Mouse (Mus musculus) CH12.LX (cell line): ENCODE measurements around the gene Fgfr2. TPM values are rescaled to one million over a fixed set of nuclear protein-coding genes. Genes with fewer than 3 reads are reported as not detected.

Experiments used
- DNase-seq: peaks from one replicate; pipeline ENCODE4 v3.0.0-alpha.2; 2013; ENCODE audit errors: extremely low read depth
- H3K27ac ChIP-seq: 2 replicates; pipeline ENCODE4 v1.5.1; 2012; ENCODE audit warnings: low read depth, mild to moderate bottlenecking, control low read depth, moderate library complexity; ENCODE audit not compliant: insufficient read depth
- H3K27me3 ChIP-seq: replicated peaks from 2 replicates; pipeline ENCODE3; 2012; ENCODE audit warnings: inconsistent platforms
- H3K36me3 ChIP-seq, 2 experiments: replicated peaks in 1 of 2; 2 replicates each; pipeline versions ENCODE3 to v1.6.1; 2012; ENCODE audit warnings: inconsistent platforms in 1 of 2, low read length in 1 of 2, mild to moderate bottlenecking in 1 of 2, mixed read lengths in 1 of 2, moderate library complexity in 1 of 2; ENCODE audit not compliant: control insufficient read depth in 1 of 2, insufficient read depth in 1 of 2
- H3K4me1 ChIP-seq, 2 experiments: 2 replicates each; pipeline ENCODE4 v1.6.1; 2012; ENCODE audit warnings: inconsistent platforms in 1 of 2, moderate library complexity in 1 of 2; ENCODE audit not compliant: insufficient read depth in 2 of 2, control insufficient read depth in 1 of 2
- H3K4me2 ChIP-seq: 2 replicates; pipeline ENCODE4 v1.6.1; 2012; ENCODE audit warnings: low read depth, mild to moderate bottlenecking, control low read depth; ENCODE audit not compliant: poor library complexity, insufficient read depth, severe bottlenecking
- H3K4me3 ChIP-seq, 3 experiments: fragments of 150-350 bp in 1 of 3; sonication (generic) in 1 of 3; replicated peaks in 1 of 3; 2 replicates each; pipeline versions ENCODE3 to v1.5.1; 2011 to 2012; ENCODE audit warnings: low read depth in 2 of 3, low read length in 2 of 3, mild to moderate bottlenecking in 2 of 3, moderate library complexity in 2 of 3, control low read depth in 1 of 3, improper control_type of control experiment in 1 of 3, inconsistent platforms in 1 of 3, mixed read lengths in 1 of 3; ENCODE audit not compliant: poor library complexity in 1 of 3
- H3K79me2 ChIP-seq: replicated peaks from 2 replicates; pipeline ENCODE4 v1.6.1; 2012; ENCODE audit warnings: mild to moderate bottlenecking, moderate library complexity; ENCODE audit not compliant: control insufficient read depth, poor library complexity, insufficient read depth, severe bottlenecking; ENCODE audit errors: extremely low read depth
- H3K9ac ChIP-seq: 2 replicates; pipeline ENCODE4 v1.6.1; 2012; ENCODE audit warnings: low read depth, mild to moderate bottlenecking, control low read depth, moderate library complexity; ENCODE audit not compliant: insufficient read depth
- H3K9me3 ChIP-seq: replicated peaks from 2 replicates; pipeline ENCODE3; 2012; ENCODE audit warnings: low read length, inconsistent platforms, mixed read lengths
- ELF1 ChIP-seq: IDR thresholded peaks from 2 replicates; pipeline ENCODE4 v1.6.1; 2014; ENCODE audit warnings: low read depth, mild to moderate bottlenecking, inconsistent platforms, low read length, improper control_type of control experiment
- EP300 ChIP-seq: IDR thresholded peaks from 2 replicates; pipeline ENCODE4 v1.6.1; 2011; ENCODE audit warnings: low read length, improper control_type of control experiment
- GABPA ChIP-seq: IDR thresholded peaks from 2 replicates; pipeline ENCODE4 v1.6.1; 2012; ENCODE audit warnings: low read depth, low read length, improper control_type of control experiment, inconsistent platforms; ENCODE audit not compliant: insufficient replicate concordance
- HCFC1 ChIP-seq: IDR thresholded peaks from 2 replicates; pipeline ENCODE4 v1.6.1; 2012; ENCODE audit warnings: low read depth, mild to moderate bottlenecking, inconsistent platforms, low read length, improper control_type of control experiment
- JUN ChIP-seq: IDR thresholded peaks from 2 replicates; pipeline ENCODE4 v1.6.1; 2011; ENCODE audit warnings: low read depth, mild to moderate bottlenecking, low read length, improper control_type of control experiment, moderate library complexity; ENCODE audit not compliant: insufficient read depth
- KAT2A ChIP-seq: IDR thresholded peaks from 2 replicates; pipeline ENCODE4 v1.6.1; 2012; ENCODE audit warnings: low read length, improper control_type of control experiment, inconsistent platforms; ENCODE audit not compliant: insufficient replicate concordance
- MAX ChIP-seq: IDR thresholded peaks from 2 replicates; pipeline ENCODE4 v1.6.1; 2011; ENCODE audit warnings: low read length, improper control_type of control experiment
- MXI1 ChIP-seq: IDR thresholded peaks from 2 replicates; pipeline ENCODE4 v1.6.1; 2011; ENCODE audit warnings: mild to moderate bottlenecking, low read depth, low read length, improper control_type of control experiment
- NRF1 ChIP-seq: IDR thresholded peaks from 2 replicates; pipeline ENCODE4 v1.6.1; 2014; ENCODE audit warnings: low read depth, mild to moderate bottlenecking, inconsistent platforms, low read length, improper control_type of control experiment, moderate library complexity
- PAX5 ChIP-seq: IDR thresholded peaks from 2 replicates; pipeline ENCODE4 v1.6.1; 2012; ENCODE audit warnings: low read length, inconsistent platforms, mixed read lengths
- POLR2AphosphoS2 ChIP-seq: IDR thresholded peaks from 2 replicates; pipeline ENCODE4 v1.6.1; 2011; ENCODE audit warnings: low read depth, low read length, improper control_type of control experiment
- RAD21 ChIP-seq: IDR thresholded peaks from 2 replicates; pipeline ENCODE4 v1.6.1; 2011; ENCODE audit warnings: low read depth, mild to moderate bottlenecking, low read length, improper control_type of control experiment, moderate library complexity
- TBP ChIP-seq: conservative IDR thresholded peaks from 2 replicates; pipeline ENCODE4 v1.6.1; 2011; ENCODE audit warnings: low read depth, low read length, improper control_type of control experiment
- UBTF ChIP-seq: IDR thresholded peaks from 2 replicates; pipeline ENCODE4 v1.6.1; 2012; ENCODE audit warnings: low read depth, mild to moderate bottlenecking, inconsistent platforms, low read length, improper control_type of control experiment, moderate library complexity
- USF1 ChIP-seq: IDR thresholded peaks from 2 replicates; pipeline ENCODE4 v1.6.1; 2014; ENCODE audit warnings: low read depth, mild to moderate bottlenecking, inconsistent platforms, low read length, improper control_type of control experiment
- ZKSCAN1 ChIP-seq: IDR thresholded peaks from 2 replicates; pipeline ENCODE4 v1.6.1; 2012; ENCODE audit warnings: low read depth, inconsistent platforms, low read length, improper control_type of control experiment, borderline replicate concordance
- ZMIZ1 ChIP-seq: IDR thresholded peaks from 2 replicates; pipeline ENCODE4 v1.6.1; 2012; ENCODE audit warnings: low read depth, mild to moderate bottlenecking, inconsistent platforms, low read length, improper control_type of control experiment
- dilution Hi-C: fragments of 300-500 bp; cut with MboI; formaldehyde crosslinking; loops from 2 replicates; pipeline ENCODE4 v1.14.3; 2020; ENCODE audit warnings: low sequenced_read_pairs; ENCODE audit not compliant: extremely low pct_unique_long_range_greater_than_20kb, extremely low pct_ligation_motif_present
- in situ Hi-C: fragments of 300-500 bp; cut with MboI; formaldehyde crosslinking; loops from 3 replicates; pipeline ENCODE4 v1.14.3; 2019; ENCODE audit warnings: low sequenced_read_pairs, low pct_ligation_motif_present, low pct_unique_long_range_greater_than_20kb, mixed read lengths
- polyA plus RNA-seq: library from polyadenylated mRNA; unstranded; fragments of >175 nt; gene quantifications from 2 replicates; pipeline ENCODE4 v1.2.1, GENCODE M21; 2012; ENCODE audit warnings: low read depth; ENCODE audit not compliant: insufficient read length
- total RNA-seq, 2 experiments: library from RNA; depleted of rRNA; stranded (reverse); fragments of 300-350 nt in 1 of 2; fragments of >200 nt in 1 of 2; gene quantifications; 2 replicates each; pipeline ENCODE4 v1.2.3; 2012 to 2014

Fgfr2 gene
- total and polyA plus RNA-seq, 3 experiments = not detected

- peaks cover 70% of the 10 kb centered on the region for H3K27me3 ChIP-seq
- H3K4me3 ChIP-seq = no peak overlapping the region
- TF ChIP-seq ELF1 (no peak), NRF1 (no peak), PAX5 (no peak), POLR2AphosphoS2 (no peak), KAT2A (no peak), MXI1 (no peak), JUN (no peak), ZKSCAN1 (no peak), UBTF (no peak), MAX (no peak), ZMIZ1 (no peak), USF1 (no peak), HCFC1 (no peak), TBP (no peak)
- H3K27ac ChIP-seq = no peak overlapping the region
- dilution Hi-C loops = no loop called here
- no peaks in the 10 kb centered on the region for H3K36me3 ChIP-seq
- H3K4me1 ChIP-seq = no peaks in the 10 kb centered on the region
- no peaks in the 10 kb centered on the region for H3K79me2 ChIP-seq
- H3K4me2 ChIP-seq = no peak overlapping the region
- no peak overlapping the region for H3K9ac ChIP-seq
- no peak for DNase-seq
- peaks cover 4% of the 10 kb centered on the region for H3K9me3 ChIP-seq
- in situ Hi-C loops = no loop called here
Observed at GRCm38 (mm10) chr7:132015193-132015592, 1108.0 kb downstream of the Fgfr2 start.

DNA sequence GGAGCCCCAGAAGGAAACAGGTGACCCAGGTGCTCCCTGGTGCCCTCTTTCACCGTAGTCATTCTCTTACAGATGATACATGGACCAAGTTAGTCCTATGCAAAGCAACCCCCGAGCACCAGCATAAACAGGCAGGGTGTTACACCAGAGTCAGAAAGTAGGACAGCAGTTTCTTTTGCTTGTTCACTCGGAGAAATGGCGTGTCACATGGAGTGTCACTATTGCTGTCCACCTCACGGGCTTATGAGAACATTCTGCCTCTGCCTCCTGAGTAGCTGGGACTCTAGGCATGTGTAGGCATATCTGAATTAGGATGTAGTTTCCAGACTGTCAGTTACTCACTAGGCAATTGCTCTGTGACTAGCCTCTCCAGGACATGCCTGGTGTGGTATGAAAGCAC lies 1109.2 kb downstream of the Fgfr2 start:
- Histone ChIP-seq H3K36me3 (no peaks in the 10 kb centered on the region), H3K27me3 (peaks cover 75% of the 10 kb centered on the region), H3K4me2 (no peak overlapping the region), H3K4me3 (no peak overlapping the region), H3K9me3 (no peaks in the 10 kb centered on the region), H3K4me1 (no peaks in the 10 kb centered on the region), H3K9ac (no peak overlapping the region), H3K27ac (no peak overlapping the region), H3K79me2 (no peaks in the 10 kb centered on the region)
- DNase-seq = no peak
- dilution Hi-C loops = no loop called here
- in situ Hi-C loops = no loop called here
- TF ChIP-seq PAX5 (no peak), RAD21 (no peak), JUN (no peak), EP300 (no peak), TBP (no peak), ZKSCAN1 (no peak), GABPA (no peak)
